Mouse (Mus musculus): ENCODE data around the gene Cyb5r4. TPM values are rescaled to one million over a fixed set of nuclear protein-coding genes. Genes with fewer than 3 reads are reported as not detected.
"Not testable (repeated sequence)": the region's sequence is repeated elsewhere in the genome, so short reads cannot be mapped to it uniquely, and the experiment has no call there.

Gene Cyb5r4
- polyA plus RNA-seq, 1 experiment from 2014 or later, result 47.3 TPM

- H3K4me1 ChIP-seq, result peaks cover 15% of the 10 kb centered on the region
- no peaks in the 10 kb centered on the region for H3K9me3 ChIP-seq
- no peak for ATAC-seq (ENCODE audit: extremely low read depth, insufficient number of reproducible peaks, low FRiP score, low TSS enrichment)
- H3K4me3 ChIP-seq, result no peak overlapping the region
- peaks cover 9% of the 10 kb centered on the region for H3K36me3 ChIP-seq
- H3K4me2 ChIP-seq, result no peak overlapping the region
- H3K9ac ChIP-seq, result no peak overlapping the region
- no peaks in the 10 kb centered on the region for H3K27me3 ChIP-seq (replicated peaks)
- WGBS, result 42% methylated on average over 8 of the region's 8 CpGs
- H3K27ac ChIP-seq (replicated peaks), result no peak overlapping the region
Observed at GRCm38 (mm10) chr9:87027423-87028084, 5.7 kb downstream of the Cyb5r4 start.

DNA sequence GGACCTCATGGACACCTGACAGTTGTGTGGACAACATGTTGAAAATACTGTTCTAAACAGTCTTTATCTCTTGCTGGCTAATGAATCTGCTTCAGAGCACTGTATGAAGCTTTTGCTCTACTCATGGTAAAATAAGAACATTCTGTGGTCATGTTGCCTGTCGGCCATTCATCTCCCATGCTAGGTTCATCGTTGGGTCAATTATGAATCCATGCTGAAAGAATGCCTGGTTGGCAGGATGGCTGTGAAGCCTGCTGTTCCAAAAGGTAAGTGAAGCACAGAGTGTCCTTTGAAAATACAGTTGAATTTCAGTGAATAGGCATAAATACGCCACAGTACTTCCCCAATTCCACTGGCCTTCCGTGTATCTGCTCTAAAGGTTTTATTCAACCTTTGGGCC, 10.4 kb downstream of the Cyb5r4 start:
- no peak overlapping the region for H3K9ac ChIP-seq
- ATAC-seq (ENCODE audit: extremely low read depth, insufficient number of reproducible peaks, low FRiP score, low TSS enrichment), result no peak
- H3K4me1 ChIP-seq, result 0 out of 2 replicates have a peak, but pooled peaks cover 5% of the 10 kb centered on the region
- no peak overlapping the region for H3K27ac ChIP-seq (replicated peaks)
- no peak overlapping the region for H3K4me3 ChIP-seq
- peaks cover 27% of the 10 kb centered on the region for H3K36me3 ChIP-seq
- no peak overlapping the region for H3K4me2 ChIP-seq
- H3K9me3 ChIP-seq, result no peaks in the 10 kb centered on the region
- WGBS, result 77% methylated on average over 4 of the region's 4 CpGs
- no peaks in the 10 kb centered on the region for H3K27me3 ChIP-seq (replicated peaks)

DNA sequence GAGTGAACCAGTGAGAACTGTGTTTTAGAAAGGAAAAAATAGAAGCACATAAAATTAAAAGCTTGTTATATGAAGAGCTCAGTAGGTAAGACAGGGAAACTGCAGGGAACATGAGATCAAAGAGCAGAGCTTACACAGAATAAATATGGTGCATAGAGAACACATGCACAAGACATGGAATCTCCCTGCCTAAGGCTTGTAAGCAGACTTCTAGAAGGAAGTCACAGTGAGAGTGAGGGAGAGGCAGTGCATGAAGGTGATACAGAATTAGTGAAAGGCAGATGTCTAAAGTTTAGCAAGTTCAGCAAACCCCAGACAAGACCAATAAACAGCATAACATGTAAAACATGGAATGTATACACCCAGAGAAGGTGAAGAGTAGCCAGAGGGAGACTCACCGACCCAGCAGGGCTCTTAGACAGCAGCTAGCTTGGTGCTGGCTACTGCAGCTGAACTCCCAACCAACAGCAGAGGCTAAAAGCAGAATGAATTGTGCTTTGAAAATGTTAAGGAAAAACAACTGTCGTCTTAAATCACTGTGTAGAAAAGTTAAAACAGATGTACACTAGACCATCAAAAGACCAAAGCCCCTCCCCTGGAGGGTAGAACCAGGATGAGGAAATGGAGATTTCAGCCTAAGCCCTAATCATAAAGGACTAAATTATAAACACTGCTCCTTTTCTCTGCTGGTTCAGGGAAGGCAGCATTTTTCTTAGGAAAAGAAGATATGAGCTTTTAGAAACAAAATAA, 13.2 kb downstream of the Cyb5r4 start:
- ATAC-seq (ENCODE audit: extremely low read depth, insufficient number of reproducible peaks, low FRiP score, low TSS enrichment), result no peak
- Histone ChIP-seq H3K4me3 (no peak overlapping the region), H3K27ac (replicated peaks) (no peak overlapping the region), H3K27me3 (replicated peaks) (no peaks in the 10 kb centered on the region), H3K36me3 (peaks cover 26% of the 10 kb centered on the region), H3K4me2 (no peak overlapping the region), H3K9me3 (no peaks in the 10 kb centered on the region), H3K4me1 (0 out of 2 replicates have a peak, but pooled peaks cover 5% of the 10 kb centered on the region), H3K9ac (no peak overlapping the region)
- WGBS, result 72% methylated on average over 2 of the region's 2 CpGs

DNA sequence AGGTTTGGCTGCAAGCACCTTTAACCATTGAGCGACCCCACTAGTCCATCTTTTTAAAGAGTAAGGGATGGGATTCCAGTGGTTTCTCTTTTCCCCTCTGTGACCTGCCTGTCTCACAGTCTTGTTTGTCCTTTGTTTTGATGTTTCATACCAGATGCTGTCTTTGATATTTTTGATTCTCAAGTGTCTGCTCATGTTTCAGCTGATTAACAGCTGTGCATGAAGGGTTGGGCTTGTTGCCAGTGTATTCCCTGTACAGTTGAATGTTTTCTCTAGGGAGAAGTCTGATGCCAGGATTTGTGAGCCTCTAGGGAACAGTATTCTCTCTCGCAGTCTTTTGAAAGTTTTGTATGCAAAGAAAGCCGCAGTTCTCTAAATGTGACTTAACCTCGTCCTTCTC, 27.6 kb downstream of the Cyb5r4 start:
- ATAC-seq (ENCODE audit: extremely low read depth, insufficient number of reproducible peaks, low FRiP score, low TSS enrichment), result no peak
- H3K4me1 ChIP-seq, result peaks cover 7% of the 10 kb centered on the region; the same call in 1 of the 2 replicates
- no peak overlapping the region for H3K9ac ChIP-seq
- H3K36me3 ChIP-seq, result peaks cover 38% of the 10 kb centered on the region
- H3K27me3 ChIP-seq (replicated peaks), result no peaks in the 10 kb centered on the region
- no peak overlapping the region for H3K27ac ChIP-seq (replicated peaks)
- peaks cover 2% of the 10 kb centered on the region; the same call in 1 of the 2 replicates for H3K9me3 ChIP-seq
- no peak overlapping the region for H3K4me2 ChIP-seq
- 80% methylated on average over 4 of the region's 4 CpGs for WGBS
- H3K4me3 ChIP-seq, result no peak overlapping the region

GRCm38 (mm10) chr9:87055547-87056235, 33.9 kb downstream of the Cyb5r4 start:
- Histone ChIP-seq H3K4me1 (no peaks in the 10 kb centered on the region), H3K9ac (no peak overlapping the region), H3K27ac (replicated peaks) (no peak overlapping the region), H3K4me3 (no peak overlapping the region), H3K27me3 (replicated peaks) (no peaks in the 10 kb centered on the region), H3K4me2 (no peak overlapping the region), H3K36me3 (peaks cover 55% of the 10 kb centered on the region), H3K9me3 (no peaks in the 10 kb centered on the region)
- no peak for ATAC-seq (ENCODE audit: extremely low read depth, insufficient number of reproducible peaks, low FRiP score, low TSS enrichment)
- WGBS, result 85% methylated on average over 11 of the region's 11 CpGs

- no peaks in the 10 kb centered on the region for H3K4me1 ChIP-seq
- WGBS, result 76% methylated on average over 5 of the region's 5 CpGs
- no peak overlapping the region for H3K4me2 ChIP-seq
- no peak overlapping the region for H3K4me3 ChIP-seq
- peaks cover 77% of the 10 kb centered on the region for H3K36me3 ChIP-seq
- no peak overlapping the region for H3K27ac ChIP-seq (replicated peaks)
- no peaks in the 10 kb centered on the region for H3K27me3 ChIP-seq (replicated peaks)
- H3K9ac ChIP-seq, result no peak overlapping the region
- no peaks in the 10 kb centered on the region for H3K9me3 ChIP-seq
- no peak for ATAC-seq (ENCODE audit: extremely low read depth, insufficient number of reproducible peaks, low FRiP score, low TSS enrichment)
Observed at GRCm38 (mm10) chr9:87062337-87062736, 40.5 kb downstream of the Cyb5r4 start.

- 86% methylated on average over 1 of the region's 1 CpGs for WGBS
- Histone ChIP-seq H3K4me2 (no peak overlapping the region), H3K9me3 (0 out of 2 replicates have a peak, but pooled peaks cover 3% of the 10 kb centered on the region), H3K4me1 (no peaks in the 10 kb centered on the region), H3K9ac (no peak overlapping the region), H3K27ac (replicated peaks) (no peak overlapping the region), H3K27me3 (replicated peaks) (no peaks in the 10 kb centered on the region), H3K4me3 (no peak overlapping the region), H3K36me3 (peaks cover 58% of the 10 kb centered on the region)
- ATAC-seq (ENCODE audit: extremely low read depth, insufficient number of reproducible peaks, low FRiP score, low TSS enrichment), result no peak
Observed at GRCm38 (mm10) chr9:87068160-87068559, 46.3 kb downstream of the Cyb5r4 start.

- not testable (repeated sequence) for H3K4me2 ChIP-seq; H3K9ac ChIP-seq; H3K4me3 ChIP-seq; H3K4me1 ChIP-seq; ATAC-seq (ENCODE audit: extremely low read depth, insufficient number of reproducible peaks, low FRiP score, low TSS enrichment); H3K9me3 ChIP-seq; H3K27ac ChIP-seq (replicated peaks); H3K27me3 ChIP-seq (replicated peaks)
- H3K36me3 ChIP-seq, result peaks cover 31% of the 10 kb centered on the region
- 90% methylated on average over 3 of the region's 3 CpGs for WGBS
Observed at GRCm38 (mm10) chr9:87071566-87071965, 49.8 kb downstream of the Cyb5r4 start.

DNA sequence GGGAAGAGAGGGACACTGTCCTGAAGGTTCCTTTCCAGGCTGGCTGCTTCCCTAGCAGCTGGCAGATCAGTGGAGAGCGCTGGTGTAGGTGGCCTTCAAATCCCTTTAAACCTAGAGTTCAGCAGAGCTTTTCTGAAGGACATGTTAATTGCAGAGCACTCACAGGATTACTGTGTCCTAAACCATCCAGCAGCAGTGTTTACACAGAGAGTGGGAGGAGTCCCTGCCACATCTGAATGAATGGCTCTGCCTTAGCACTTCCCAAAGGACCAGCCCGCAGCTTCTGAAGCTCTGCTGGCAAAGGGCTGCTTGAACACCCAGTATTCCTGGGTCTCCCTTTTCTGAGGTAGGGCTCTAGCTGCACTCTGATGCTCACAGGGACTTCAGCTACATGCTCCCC, 56.1 kb downstream of the Cyb5r4 start:
- Histone ChIP-seq H3K27ac (replicated peaks) (peak overlapping the region; percentile 16; the same call in 1 of the 2 replicates), H3K9ac (no peak overlapping the region), H3K9me3 (no peaks in the 10 kb centered on the region), H3K4me1 (peaks cover 10% of the 10 kb centered on the region), H3K4me3 (no peak overlapping the region), H3K36me3 (no peaks in the 10 kb centered on the region; the same call in 1 of the 2 replicates), H3K27me3 (replicated peaks) (no peaks in the 10 kb centered on the region), H3K4me2 (no peak overlapping the region)
- WGBS, result 42% methylated on average over 2 of the region's 2 CpGs
- no peak for ATAC-seq (ENCODE audit: extremely low read depth, insufficient number of reproducible peaks, low FRiP score, low TSS enrichment)

- no peak for ATAC-seq (ENCODE audit: extremely low read depth, insufficient number of reproducible peaks, low FRiP score, low TSS enrichment)
- WGBS, result 45% methylated on average over 2 of the region's 2 CpGs
- H3K4me3 ChIP-seq, result no peak overlapping the region
- H3K4me1 ChIP-seq, result peaks cover 10% of the 10 kb centered on the region
- H3K27ac ChIP-seq (replicated peaks), result no peak overlapping the region
- H3K9me3 ChIP-seq, result no peaks in the 10 kb centered on the region
- no peaks in the 10 kb centered on the region; the same call in 1 of the 2 replicates for H3K36me3 ChIP-seq
- H3K4me2 ChIP-seq, result no peak overlapping the region
- H3K27me3 ChIP-seq (replicated peaks), result no peaks in the 10 kb centered on the region
- H3K9ac ChIP-seq, result no peak overlapping the region
Observed at GRCm38 (mm10) chr9:87079511-87079910, 57.7 kb downstream of the Cyb5r4 start.

- Histone ChIP-seq H3K36me3 (no peaks in the 10 kb centered on the region), H3K4me3 (no peak overlapping the region), H3K9ac (no peak overlapping the region), H3K4me2 (no peak overlapping the region), H3K27me3 (replicated peaks) (no peaks in the 10 kb centered on the region), H3K9me3 (no peaks in the 10 kb centered on the region), H3K4me1 (no peaks in the 10 kb centered on the region), H3K27ac (replicated peaks) (no peak overlapping the region)
- WGBS, result 79% methylated on average over 4 of the region's 4 CpGs
- no peak for ATAC-seq (ENCODE audit: extremely low read depth, insufficient number of reproducible peaks, low FRiP score, low TSS enrichment)
Observed at GRCm38 (mm10) chr9:87086991-87087390, 65.2 kb downstream of the Cyb5r4 start.

Measured in heart, embryonic 13.5 days (tissue).